Mouse (Mus musculus) MEL (cell line): ENCODE measurements around the gene D17H6S53E. TPM values are rescaled to one million over a fixed set of nuclear protein-coding genes. Genes with fewer than 3 reads are reported as not detected.
A peak's percentile ranks its signal among the peaks of the same experiment; 100 is the strongest.

Experiments used
- DNase-seq: peaks from one replicate; pipeline ENCODE4 v3.0.0; 2011; ENCODE audit warnings: low read depth, low spot score
- H3K27ac ChIP-seq: 2 replicates; pipeline ENCODE4 v1.5.1; 2012; ENCODE audit warnings: low read depth, mild to moderate bottlenecking, control low read depth, low read length, moderate library complexity; ENCODE audit not compliant: control insufficient read depth
- H3K27me3 ChIP-seq, 2 experiments: fragments of 150-350 bp in 1 of 2; sonication (generic) in 1 of 2; 2 replicates each; pipeline ENCODE4 v1.6.1; 2012; ENCODE audit warnings: low read length in 2 of 2, mild to moderate bottlenecking in 2 of 2, improper control_type of control experiment in 1 of 2, moderate library complexity in 1 of 2; ENCODE audit not compliant: insufficient read depth in 2 of 2, control insufficient read depth in 1 of 2
- H3K36me3 ChIP-seq, 2 experiments: 2 replicates each; pipeline ENCODE4 v1.6.1; 2012 to 2014; ENCODE audit warnings: low read length in 2 of 2, improper control_type of control experiment in 1 of 2, inconsistent platforms in 1 of 2, mild to moderate bottlenecking in 1 of 2; ENCODE audit not compliant: insufficient read depth in 2 of 2, control insufficient read depth in 1 of 2
- H3K4me1 ChIP-seq, 2 experiments: fragments of 150-350 bp in 1 of 2; sonication (generic) in 1 of 2; 2 replicates each; pipeline ENCODE4 v1.6.1; 2012; ENCODE audit warnings: low read length in 2 of 2, improper control_type of control experiment in 1 of 2, mild to moderate bottlenecking in 1 of 2; ENCODE audit not compliant: insufficient read depth in 2 of 2, control insufficient read depth in 1 of 2
- H3K4me3 ChIP-seq, 2 experiments: fragments of 150-350 bp in 1 of 2; sonication (generic) in 1 of 2; 2 replicates each; pipeline ENCODE4 v1.5.1; 2012; ENCODE audit warnings: low read depth in 2 of 2, low read length in 2 of 2, mild to moderate bottlenecking in 2 of 2, moderate library complexity in 2 of 2, control low read depth in 1 of 2, improper control_type of control experiment in 1 of 2; ENCODE audit not compliant: control insufficient read depth in 1 of 2, insufficient read depth in 1 of 2
- H3K79me2 ChIP-seq: 2 replicates; pipeline ENCODE4 v1.6.1; 2012; ENCODE audit warnings: mild to moderate bottlenecking, low read length, moderate library complexity; ENCODE audit not compliant: control insufficient read depth, poor library complexity, insufficient read depth
- H3K9ac ChIP-seq: 2 replicates; pipeline ENCODE4 v1.6.1; 2012; ENCODE audit warnings: low read depth, mild to moderate bottlenecking, control low read depth, low read length, moderate library complexity; ENCODE audit not compliant: control insufficient read depth, poor library complexity, severe bottlenecking
- H3K9me3 ChIP-seq: fragments of 150-350 bp; sonication (generic); replicated peaks from 2 replicates; pipeline ENCODE4 v1.6.1; 2012; ENCODE audit warnings: mild to moderate bottlenecking, low read length, improper control_type of control experiment, moderate library complexity; ENCODE audit not compliant: insufficient read depth
- BHLHE40 ChIP-seq: IDR thresholded peaks from 2 replicates; pipeline ENCODE4 v1.6.1; 2012; ENCODE audit warnings: low read depth, mild to moderate bottlenecking, inconsistent platforms, low read length, improper control_type of control experiment, borderline replicate concordance
- CHD2 ChIP-seq: IDR thresholded peaks from 2 replicates; pipeline ENCODE4 v1.6.1; 2011; ENCODE audit warnings: low read length, improper control_type of control experiment
- CTCF ChIP-seq, 3 experiments: IDR thresholded peaks in 2 of 3; conservative IDR thresholded peaks in 1 of 3; 2 replicates each; pipeline ENCODE4 v1.5.1; 2011 to 2012; ENCODE audit warnings: low read length in 3 of 3, low read depth in 2 of 3, mild to moderate bottlenecking in 2 of 3, improper control_type of control experiment in 1 of 3, inconsistent platforms in 1 of 3, mixed read lengths in 1 of 3, moderate library complexity in 1 of 3; ENCODE audit not compliant: control insufficient read depth in 1 of 3, insufficient read depth in 1 of 3, poor library complexity in 1 of 3, severe bottlenecking in 1 of 3
- E2F4 ChIP-seq: IDR thresholded peaks from 2 replicates; pipeline ENCODE4 v1.6.1; 2011; ENCODE audit warnings: low read depth, low read length, improper control_type of control experiment, borderline replicate concordance
- EP300 ChIP-seq, 2 experiments: IDR thresholded peaks; 2 replicates each; pipeline ENCODE4 v1.6.1; 2011; ENCODE audit warnings: improper control_type of control experiment in 2 of 2, low read length in 2 of 2, low read depth in 1 of 2, mild to moderate bottlenecking in 1 of 2
- ETS1 ChIP-seq: IDR thresholded peaks from 2 replicates; pipeline ENCODE4 v1.6.1; 2012; ENCODE audit warnings: low read depth, mild to moderate bottlenecking, inconsistent platforms, low read length, improper control_type of control experiment, moderate library complexity
- GABPA ChIP-seq: IDR thresholded peaks from 2 replicates; pipeline ENCODE4 v1.6.1; 2012; ENCODE audit warnings: low read depth, mild to moderate bottlenecking, inconsistent platforms, low read length, improper control_type of control experiment, moderate library complexity
- HCFC1 ChIP-seq: IDR thresholded peaks from 2 replicates; pipeline ENCODE4 v1.6.1; 2012; ENCODE audit warnings: low read depth, mild to moderate bottlenecking, inconsistent platforms, low read length, improper control_type of control experiment, moderate library complexity
- MAX ChIP-seq: IDR thresholded peaks from 2 replicates; pipeline ENCODE4 v1.6.1; 2011; ENCODE audit warnings: low read length, improper control_type of control experiment
- MXI1 ChIP-seq: IDR thresholded peaks from 2 replicates; pipeline ENCODE4 v1.6.1; 2011; ENCODE audit warnings: mild to moderate bottlenecking, low read depth, low read length, improper control_type of control experiment
- MYB ChIP-seq: IDR thresholded peaks from 2 replicates; pipeline ENCODE4 v1.6.1; 2011; ENCODE audit warnings: mild to moderate bottlenecking, low read depth, low read length, improper control_type of control experiment
- NRF1 ChIP-seq: IDR thresholded peaks from 2 replicates; pipeline ENCODE4 v1.6.1; 2014; ENCODE audit warnings: low read depth, mild to moderate bottlenecking, inconsistent platforms, low read length, improper control_type of control experiment, moderate library complexity; ENCODE audit not compliant: poor library complexity, insufficient read depth, severe bottlenecking
- POLR2AphosphoS2 ChIP-seq: IDR thresholded peaks from 2 replicates; pipeline ENCODE4 v1.6.1; 2011; ENCODE audit warnings: low read length, improper control_type of control experiment
- POLR2AphosphoS5 ChIP-seq: IDR thresholded peaks from 2 replicates; pipeline ENCODE4 v1.6.1; 2012; ENCODE audit warnings: low read depth, borderline replicate concordance, mild to moderate bottlenecking, inconsistent platforms, low read length, moderate library complexity, mixed read lengths
- TBP ChIP-seq: IDR thresholded peaks from 2 replicates; pipeline ENCODE4 v1.8.0; 2011; ENCODE audit warnings: low read depth, low read length, improper control_type of control experiment
- USF1 ChIP-seq: IDR thresholded peaks from 2 replicates; pipeline ENCODE4 v1.6.1; 2014; ENCODE audit warnings: low read depth, mild to moderate bottlenecking, inconsistent platforms, low read length, improper control_type of control experiment, moderate library complexity
- ZKSCAN1 ChIP-seq: IDR thresholded peaks from 2 replicates; pipeline ENCODE4 v1.6.1; 2012; ENCODE audit warnings: low read depth, mild to moderate bottlenecking, inconsistent platforms, low read length, improper control_type of control experiment, moderate library complexity
- ZMIZ1 ChIP-seq: IDR thresholded peaks from 2 replicates; pipeline ENCODE4 v1.6.1; 2012; ENCODE audit warnings: low read depth, mild to moderate bottlenecking, inconsistent platforms, low read length, improper control_type of control experiment, moderate library complexity
- polyA plus RNA-seq, 2 experiments: library from polyadenylated mRNA; stranded (reverse) in 1 of 2; unstranded in 1 of 2; fragments of >175 nt in 1 of 2; fragments of >200 nt in 1 of 2; gene quantifications; 2 replicates each; pipeline versions ENCODE4 v1.2.1 to v1.2.4; 2012; ENCODE audit warnings: low replicate concordance in 2 of 2, low read depth in 1 of 2; ENCODE audit not compliant: insufficient read length in 2 of 2, insufficient read depth in 1 of 2, missing spikeins in 1 of 2
- total RNA-seq: library from RNA; depleted of rRNA; stranded (reverse); fragments of 300-350 nt; gene quantifications from 2 replicates; pipeline ENCODE4 v1.2.3, GENCODE M21; 2012

D17H6S53E gene
- total and polyA plus RNA-seq, 3 experiments: 11.6 to 13.6 TPM; not detected in 1

DNA sequence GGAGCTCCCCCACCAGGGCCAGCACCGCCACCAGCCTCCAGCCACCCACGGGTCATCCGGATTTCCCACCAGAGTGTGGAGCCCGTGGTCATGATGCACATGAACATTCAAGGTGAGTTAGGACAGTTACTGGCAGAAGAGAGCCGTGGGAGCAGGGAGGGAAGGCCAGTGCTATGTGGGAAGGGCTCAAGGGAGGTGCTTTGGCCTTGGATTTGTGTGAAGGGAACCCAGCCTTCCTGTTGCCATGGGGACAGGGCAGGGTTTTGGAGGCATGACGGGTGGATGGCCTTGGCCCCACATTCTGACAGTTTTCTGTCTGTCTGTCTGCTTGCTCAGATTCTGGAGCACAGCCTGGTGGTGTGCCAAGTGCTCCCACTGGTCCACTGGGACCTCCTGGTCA is 15.8 kb downstream of the D17H6S53E start:
- Histone ChIP-seq H3K79me2 (peaks cover 19% of the 10 kb centered on the region), H3K36me3 (peaks cover 7 to 13% of the 10 kb centered on the region in 2 experiments), H3K4me3 (no peak overlapping the region), H3K9me3 (no peaks in the 10 kb centered on the region), H3K27ac (no peak overlapping the region), H3K27me3 (no peaks in the 10 kb centered on the region), H3K4me1 (peaks cover 0 to 5% of the 10 kb centered on the region in 2 experiments; a peak in 1 of 4 replicates), H3K9ac (no peak overlapping the region)
- TF ChIP-seq ZMIZ1 (no peak), POLR2AphosphoS5 (no peak), CTCF (IDR thresholded peaks at IDR 0.05 in 2 of 3, conservative IDR thresholded peaks at IDR 0.05 in 1 of 3; ENCODE audit: control insufficient read depth in 1 of 3, insufficient read depth in 1 of 3, low read depth in 2 of 3, low read length in 3 of 3, poor library complexity in 1 of 3, severe bottlenecking in 1 of 3) (no peak), EP300 (IDR thresholded peaks at IDR 0.05; ENCODE audit: low read depth in 1 of 2, low read length in 2 of 2) (no peak)
- DNase-seq: no peak

DNA sequence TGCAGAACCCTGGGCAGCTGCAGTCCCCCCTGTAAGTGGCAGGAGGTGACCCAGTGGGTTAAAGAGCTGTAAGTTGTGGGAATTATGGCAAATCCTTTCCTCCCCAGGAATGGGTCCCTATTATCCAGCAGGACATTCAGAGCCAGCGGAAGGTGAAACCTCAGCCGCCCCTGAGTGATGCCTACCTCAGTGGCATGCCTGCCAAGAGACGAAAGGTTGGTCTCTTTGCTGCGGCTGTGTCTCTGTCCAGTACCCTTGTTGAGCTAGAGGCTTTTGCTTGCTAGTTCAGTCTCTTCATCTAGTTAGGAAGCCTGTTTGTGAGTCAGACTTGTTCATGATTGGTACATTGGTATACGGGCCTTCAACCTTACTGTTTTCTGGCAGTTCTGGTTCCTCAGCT is 20.0 kb downstream of the D17H6S53E start:
- Histone ChIP-seq H3K9me3 (no peaks in the 10 kb centered on the region), H3K79me2 (no peaks in the 10 kb centered on the region), H3K27ac (no peak overlapping the region), H3K36me3 (peaks cover 3 to 17% of the 10 kb centered on the region in 2 experiments; a peak in 3 of 4 replicates), H3K9ac (no peak overlapping the region), H3K4me3 (no peak overlapping the region), H3K27me3 (no peaks in the 10 kb centered on the region), H3K4me1 (no peaks in the 10 kb centered on the region)
- peak; percentile 39 for DNase-seq
- no peak for TF ChIP-seq GABPA
- TF ChIP-seq ZKSCAN1: no peak
- TF ChIP-seq TBP: no peak
- no peak for TF ChIP-seq USF1
- TF ChIP-seq BHLHE40: no peak
- no peak for TF ChIP-seq HCFC1
- no peak for TF ChIP-seq NRF1
- no peak for TF ChIP-seq MAX
- TF ChIP-seq MYB: no peak
- no peak for TF ChIP-seq E2F4
- TF ChIP-seq ETS1: no peak

DNA sequence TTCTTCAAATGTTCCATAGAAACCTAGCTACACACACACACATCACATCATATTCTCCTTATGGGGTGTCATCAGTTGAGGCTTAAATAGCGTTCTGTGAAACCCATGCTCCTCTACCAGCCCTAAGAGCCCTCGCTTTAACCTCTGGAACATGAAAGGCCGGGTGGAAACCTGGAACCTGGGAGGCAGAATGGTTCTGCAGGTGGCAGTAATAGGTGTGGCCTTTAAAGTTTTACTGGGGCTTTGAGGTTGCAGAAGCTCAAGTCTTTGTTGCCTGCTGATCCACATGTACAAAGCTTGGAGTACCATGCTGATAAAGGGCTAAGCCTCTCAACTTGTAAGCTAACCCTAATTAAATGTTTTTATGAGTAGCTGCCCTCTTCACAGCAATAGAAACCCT is 21.2 kb downstream of the D17H6S53E start:
- H3K79me2 ChIP-seq: peaks cover 1% of the 10 kb centered on the region; the same call in 1 of the 2 replicates
- TF ChIP-seq POLR2AphosphoS5: 0 out of 2 replicates have a peak, but pooled peaks have one; percentile 37
- 0 out of 2 replicates have a peak, but pooled peaks have one; percentile 84 for TF ChIP-seq POLR2AphosphoS2
- no peak for TF ChIP-seq NRF1
- 0 out of 2 replicates have a peak, but pooled peaks have one; percentile 20 for TF ChIP-seq MXI1
- TF ChIP-seq CHD2: peak; percentile 15; the same call in 1 of the 2 replicates
- TF ChIP-seq, all 39 proteins: peak for 4
- Histone ChIP-seq H3K4me1 (no peaks in the 10 kb centered on the region), H3K27me3 (no peaks in the 10 kb centered on the region), H3K9ac (no peak overlapping the region), H3K36me3 (peaks cover 7 to 10% of the 10 kb centered on the region in 2 experiments), H3K27ac (no peak overlapping the region), H3K4me3 (no peak overlapping the region), H3K9me3 (no peaks in the 10 kb centered on the region)
- peak; percentile 48 for DNase-seq
